Mouse (Mus musculus) erythroblast, embryonic 14.5 days (primary cell): ENCODE results near the gene Tfpi.

Experiments
- GATA1 ChIP-seq: IDR thresholded peaks from 2 replicates; pipeline ENCODE4 v1.6.1; 2012; ENCODE audit warnings: low read length, inconsistent platforms, mixed read lengths
- TAL1 ChIP-seq: IDR thresholded peaks from 3 replicates; pipeline ENCODE4 v1.6.1; 2012; ENCODE audit warnings: low read length, inconsistent platforms, mixed read lengths

GRCm38 (mm10) chr2:84454551-84455235, 21.9 kb downstream of the Tfpi start:
- no peak for TF ChIP-seq GATA1
- no peak for TF ChIP-seq TAL1
